8 mouse cellular contexts compared by ENCODE assay signal in the genomic region with DNA sequence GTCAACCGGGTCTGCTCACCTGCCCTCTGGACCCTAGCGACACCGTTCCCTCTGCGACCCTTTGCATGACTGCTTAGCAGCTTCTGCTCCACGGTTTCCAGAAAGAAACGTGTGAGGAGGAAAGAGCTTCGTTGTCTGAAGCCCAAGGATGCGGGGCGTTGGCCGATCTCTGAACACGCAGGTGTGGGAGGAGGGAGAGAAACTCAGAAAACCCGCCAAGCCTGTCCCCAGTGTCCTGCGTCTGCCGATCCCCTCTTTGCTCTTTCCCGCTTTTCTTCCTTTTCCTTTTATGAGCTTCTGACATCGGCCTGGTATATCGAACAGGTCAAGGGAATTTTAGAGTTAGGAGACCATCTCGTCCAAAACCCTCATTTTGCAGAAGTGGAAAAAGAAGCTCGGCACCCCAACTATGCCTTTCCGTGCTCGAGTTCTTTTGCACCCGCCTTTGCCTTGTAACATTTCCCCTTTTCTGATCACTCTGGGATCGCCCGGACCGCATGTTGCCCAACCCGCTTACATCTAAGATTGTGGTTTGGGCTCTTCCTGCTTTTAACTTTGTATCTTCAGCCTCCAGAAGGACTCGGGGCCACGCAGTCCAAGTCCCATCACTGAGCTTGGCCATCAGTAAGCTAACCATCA. TPM values are rescaled to one million over a fixed set of nuclear protein-coding genes. Genes with fewer than 3 reads are reported as not detected.
DNase-seq lines count a peak whose midpoint lies in the region; ATAC-seq and TF ChIP-seq lines count a peak whose summit lies in the region.

No protein-coding gene starts in this region.

- no peaks in the 10 kb centered on the region for H3K79me2 ChIP-seq in heart, adult 2 months (replicated peaks; ENCODE audit: control insufficient read depth, insufficient read depth, low read length)

- no peak overlapping the region for H3K9ac ChIP-seq in heart, adult 2 months (ENCODE audit: low read depth, low read length)
- no peak overlapping the region for H3K9ac ChIP-seq in hindbrain, embryonic 14.5 days

- peak overlapping the region; percentile 100 for H3K4me2 ChIP-seq in hindbrain, embryonic 14.5 days (replicated peaks)

- no peak overlapping the region for H3K27ac ChIP-seq in heart, adult 2 months
- peak overlapping the region; percentile 99 for H3K27ac ChIP-seq in embryonic facial prominence, embryonic 10.5 days (replicated peaks)
- H3K27ac ChIP-seq in hindbrain, embryonic 14.5 days = no peak overlapping the region

- no peak for TF ChIP-seq CTCF in heart, adult 2 months (IDR thresholded peaks at IDR 0.05)

- no peaks in the 10 kb centered on the region; the same call in 1 of the 2 replicates for H3K27me3 ChIP-seq in heart, adult 2 months (ENCODE audit: control insufficient read depth, insufficient read depth, low read length)
- H3K27me3 ChIP-seq in embryonic facial prominence, embryonic 10.5 days (replicated peaks; ENCODE audit: low read depth, poor library complexity, severe bottlenecking) = peaks cover 43% of the 10 kb centered on the region
- peaks cover 25% of the 10 kb centered on the region for H3K27me3 ChIP-seq in hindbrain, embryonic 14.5 days (ENCODE audit: control insufficient read depth, insufficient read depth, low read length)

- WGBS in heart, adult 2 months = 5% methylated on average over 28 of the region's 28 CpGs
- 2% methylated on average over 28 of the region's 28 CpGs for WGBS in embryonic facial prominence, embryonic 10.5 days
- 1% methylated on average over 28 of the region's 28 CpGs for WGBS in hindbrain, embryonic 14.5 days

- intact Hi-C loops in heart, adult 2 months (cut with DNase I) = loop anchor here (5.0 kb wide), 1 partner anchor 130 kb away; no protein-coding TSS in a partner anchor
- intact Hi-C loops in heart, postnatal 25 days (cut with DNase I) = no loop called here

- no peak for TF ChIP-seq POLR2A in heart, adult 2 months (IDR thresholded peaks at IDR 0.05; ENCODE audit: insufficient read depth, low read depth, low read length)

- DNase-seq in heart, adult 2 months = peak; percentile 36 to 53
- no peak for DNase-seq in heart, postnatal 25 days (ENCODE audit: low spot score)
- DNase-seq in embryonic facial prominence, embryonic 10.5 days (ENCODE audit: low spot score) = peak; percentile 54
- DNase-seq in hindbrain, embryonic 14.5 days (ENCODE audit: low spot score) = no peak
- peak; percentile 22 for DNase-seq in lung, postnatal 14 days
- DNase-seq in spleen, adult 12 weeks (ENCODE audit: low spot score) = peak; percentile 38
- no peak for DNase-seq in MN1 (ENCODE audit: low spot score)
- no peak for DNase-seq in frontal cortex, postnatal 10 days (ENCODE audit: low spot score in 2 of 2)

- peaks cover 1% of the 10 kb centered on the region; the same call in 1 of the 2 replicates for H3K4me1 ChIP-seq in heart, adult 2 months (ENCODE audit: control insufficient read depth, insufficient read depth, low read length)
- H3K4me1 ChIP-seq in embryonic facial prominence, embryonic 10.5 days = peaks cover 17% of the 10 kb centered on the region
- peaks cover 5% of the 10 kb centered on the region; the same call in 1 of the 2 replicates for H3K4me1 ChIP-seq in hindbrain, embryonic 14.5 days (replicated peaks; ENCODE audit: control insufficient read depth, insufficient read depth, low read length)

- H3K36me3 ChIP-seq in heart, adult 2 months (ENCODE audit: control insufficient read depth, insufficient read depth, low read length) = no peaks in the 10 kb centered on the region
- peaks cover 20% of the 10 kb centered on the region for H3K36me3 ChIP-seq in embryonic facial prominence, embryonic 10.5 days (replicated peaks)
- H3K36me3 ChIP-seq in hindbrain, embryonic 14.5 days (replicated peaks; ENCODE audit: control insufficient read depth, insufficient read depth) = no peaks in the 10 kb centered on the region

- no peaks in the 10 kb centered on the region for H3K9me3 ChIP-seq in embryonic facial prominence, embryonic 10.5 days
- H3K9me3 ChIP-seq in hindbrain, embryonic 14.5 days (ENCODE audit: control insufficient read depth, low read length) = no peaks in the 10 kb centered on the region

- TF ChIP-seq EP300 in heart, adult 2 months (IDR thresholded peaks at IDR 0.05; ENCODE audit: insufficient read depth, low read depth, low read length) = no peak

- H3K4me3 ChIP-seq in heart, adult 2 months = peak overlapping the region; percentile 80
- peak overlapping the region; percentile 90 for H3K4me3 ChIP-seq in embryonic facial prominence, embryonic 10.5 days
- peak overlapping the region; percentile 74 for H3K4me3 ChIP-seq in hindbrain, embryonic 14.5 days (replicated peaks; ENCODE audit: low read length)

- no peak for ATAC-seq in hindbrain, embryonic 14.5 days (ENCODE audit: low FRiP score)

RNA-seq across cellular contexts. Expression of gene E2f8, which starts 0.7 kb away (rescaled TPM):
- total RNA-seq in heart, adult 2 months (2021) = 1 to 10 TPM; 1.3 to 1.6 TPM
- 0.23 and 0.31 TPM in 2 replicates for polyA plus RNA-seq in heart, adult 2 months (2012; rRNA removed)
- total RNA-seq in heart, postnatal 25 days (2021) = under 1 TPM; 0.75 to 0.87 TPM
- 15.7 and 16.8 TPM in 2 replicates for polyA plus RNA-seq in embryonic facial prominence, embryonic 10.5 days (2016; fragmentation: Nextera tagmentation; extraction: Ambion mirVana)
- polyA plus RNA-seq in hindbrain, embryonic 14.5 days (2014; fragmentation: Nextera tagmentation; extraction: Ambion mirVana) = 2.4 and 2.7 TPM in 2 replicates

RNA-seq across cellular contexts. Expression of gene Nav2, which starts 26.4 kb away (rescaled TPM):
- total RNA-seq in heart, adult 2 months (2021) = 10 to 100 TPM; 34.4 to 49.9 TPM
- 20.4 and 24.2 TPM in 2 replicates for polyA plus RNA-seq in heart, adult 2 months (2012; rRNA removed)
- total RNA-seq in heart, postnatal 25 days (2021) = 10 to 100 TPM; 53.0 to 60.1 TPM
- polyA plus RNA-seq in embryonic facial prominence, embryonic 10.5 days (2016; fragmentation: Nextera tagmentation; extraction: Ambion mirVana) = 11.5 and 13.2 TPM in 2 replicates
- polyA plus RNA-seq in hindbrain, embryonic 14.5 days (2014; fragmentation: Nextera tagmentation; extraction: Ambion mirVana) = 19.5 and 28.2 TPM in 2 replicates

RNA-seq across cellular contexts. Expression of gene Csrp3, which starts 34.3 kb away (rescaled TPM):
- total RNA-seq in heart, adult 2 months (2021) = 1,000 to 10,000 TPM; 1,931 to 2,301 TPM
- 773 and 781 TPM in 2 replicates for polyA plus RNA-seq in heart, adult 2 months (2012; rRNA removed)
- 1,000 to 10,000 TPM; 2,113 to 2,237 TPM for total RNA-seq in heart, postnatal 25 days (2021)
- polyA plus RNA-seq in embryonic facial prominence, embryonic 10.5 days (2016; fragmentation: Nextera tagmentation; extraction: Ambion mirVana) = 0.57 and 1.1 TPM in 2 replicates
- not detected in 2 replicates for polyA plus RNA-seq in hindbrain, embryonic 14.5 days (2014; fragmentation: Nextera tagmentation; extraction: Ambion mirVana)

Comparison
In these comparisons a context has a peak if more than half of its experiments do, and no peak if none do; other contexts are left out.
1. DNase-seq: peak in heart, adult 2 months (2 of 2), embryonic facial prominence, embryonic 10.5 days (single experiment), lung, postnatal 14 days (single experiment) and spleen, adult 12 weeks (single experiment); none in heart, postnatal 25 days (single experiment), hindbrain, embryonic 14.5 days (single experiment), MN1 (single experiment) and frontal cortex, postnatal 10 days (0 of 2).
2. RNA of gene Csrp3, which starts 34.3 kb away (polyA plus RNA-seq): 773 to 781 TPM in heart, adult 2 months; 0.57 to 1.1 TPM in embryonic facial prominence, embryonic 10.5 days and not detected in hindbrain, embryonic 14.5 days; every median in the first group is over 100 times any median in the second.
3. Peak in every context shown above with its lines, with median percentiles within 50 percentile points of each other: H3K4me3 ChIP-seq.